Mouse (Mus musculus): ENCODE results near the gene Wscd2.

DNA sequence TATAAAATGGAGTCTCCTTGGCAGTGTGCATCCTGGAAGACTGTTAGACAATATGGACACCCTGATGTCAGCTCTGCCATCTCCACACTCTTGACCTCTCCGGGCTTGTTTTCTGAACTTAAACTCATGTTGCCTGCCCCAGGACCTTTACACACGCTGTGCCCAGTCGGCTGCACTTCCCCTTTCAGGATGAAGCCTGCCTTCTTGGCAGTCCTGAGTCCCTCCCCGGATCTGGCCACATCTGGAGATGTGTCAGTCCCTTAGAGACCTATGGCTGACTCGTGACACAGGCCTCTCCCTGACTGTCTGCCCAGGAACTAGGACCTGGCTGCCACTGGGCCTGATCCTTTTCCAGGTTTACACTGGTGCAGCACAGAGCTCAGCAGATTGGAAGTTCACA, 16.6 kb downstream of the Wscd2 start:
- TF ChIP-seq GATA1 (IDR thresholded peaks at IDR 0.05; ENCODE audit: borderline replicate concordance, low read length) (no peak), FLI1 (IDR thresholded peaks at IDR 0.05; ENCODE audit: low read length) (no peak)

Data from megakaryocyte, embryonic 14.5 days (primary cell).